Mouse (Mus musculus) c-Kit-positive CD71-positive TER-119-positive erythroid progenitor cells, embryonic 14.5 days (primary cell): Measurements from ENCODE around the gene Chd2.

Source experiments
- DNase-seq: peaks from one replicate; pipeline ENCODE4 v3.0.0-alpha.2; 2013; ENCODE audit warnings: low spot score

The Chd2 gene

GRCm38 (mm10) chr7:73402106-73402505 is 139.5 kb downstream of the Chd2 start:
- no peak for DNase-seq

DNA sequence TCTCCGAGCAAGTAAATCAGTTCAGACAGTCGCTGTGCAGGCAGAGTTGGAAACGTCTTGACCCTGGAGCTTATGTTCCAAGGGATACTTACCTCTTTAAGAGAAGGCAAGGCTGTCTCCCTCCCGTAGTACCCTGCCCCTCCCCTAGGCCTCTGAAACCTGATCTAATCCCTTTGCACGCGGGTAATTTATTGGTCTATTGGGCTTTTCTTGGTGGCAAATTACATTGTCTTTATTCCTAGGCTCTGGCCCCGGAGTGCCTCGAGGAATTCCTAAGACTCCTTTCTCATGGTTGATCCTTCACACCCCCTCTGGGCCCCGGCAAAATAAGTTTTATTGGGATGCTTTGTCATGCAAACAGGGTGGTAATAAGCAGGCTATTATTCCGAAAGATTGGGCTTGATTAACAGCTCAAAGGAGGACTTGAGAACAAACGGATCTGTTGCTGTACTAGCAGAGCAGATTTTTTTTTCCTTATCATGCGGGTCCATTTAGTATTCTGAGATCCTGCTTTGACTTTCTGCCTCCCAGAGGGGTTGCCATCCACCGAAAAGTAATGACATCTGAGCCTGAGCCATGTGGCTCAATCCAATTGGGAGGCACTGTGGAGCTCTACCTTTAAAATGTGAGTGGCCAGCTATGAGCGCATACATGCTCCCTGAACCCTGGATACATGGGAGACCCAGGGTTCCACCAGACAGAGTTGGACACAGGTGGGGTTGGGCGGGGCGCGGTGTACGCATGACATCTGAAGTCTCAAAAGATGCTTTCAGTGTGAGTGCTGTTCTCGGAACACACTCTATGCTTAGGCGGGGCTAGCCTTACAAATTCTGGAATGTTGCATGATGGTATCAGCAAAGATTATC is 141.3 kb downstream of the Chd2 start:
- DNase-seq = no peak

DNA sequence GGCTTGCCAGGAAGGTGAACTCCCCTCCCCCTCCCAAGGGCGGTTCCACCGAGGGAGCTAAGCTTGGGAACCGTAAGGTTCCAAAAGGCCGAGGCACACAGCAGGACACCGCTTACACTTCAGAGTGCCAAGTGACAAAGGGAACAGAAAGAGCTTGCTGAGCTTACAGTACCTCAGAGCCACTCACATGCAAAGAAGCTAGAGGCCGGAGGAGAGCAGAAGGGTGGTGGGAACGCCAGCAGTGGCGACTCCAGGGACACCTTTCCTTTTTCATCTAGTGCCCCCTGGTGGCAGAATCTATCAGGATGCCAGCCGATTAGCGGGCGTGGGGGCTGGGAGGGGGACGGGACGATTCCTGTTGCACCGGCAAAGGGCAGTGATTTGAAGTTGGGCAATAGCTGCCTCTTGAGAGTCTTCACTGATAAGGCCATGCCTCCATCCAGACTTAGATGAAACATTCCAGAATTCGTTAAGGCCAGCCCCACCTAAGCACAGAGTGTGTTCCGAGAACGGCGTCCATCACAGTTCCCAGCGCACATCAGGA is 142.1 kb downstream of the Chd2 start:
- peak; percentile 17 for DNase-seq

GRCm38 (mm10) chr7:73398806-73399442 is 142.7 kb downstream of the Chd2 start:
- DNase-seq = no peak

- peak; percentile 16 for DNase-seq
These were observed 143.3 kb downstream of the Chd2 start for GRCm38 (mm10) chr7:73398319-73398718.

DNA sequence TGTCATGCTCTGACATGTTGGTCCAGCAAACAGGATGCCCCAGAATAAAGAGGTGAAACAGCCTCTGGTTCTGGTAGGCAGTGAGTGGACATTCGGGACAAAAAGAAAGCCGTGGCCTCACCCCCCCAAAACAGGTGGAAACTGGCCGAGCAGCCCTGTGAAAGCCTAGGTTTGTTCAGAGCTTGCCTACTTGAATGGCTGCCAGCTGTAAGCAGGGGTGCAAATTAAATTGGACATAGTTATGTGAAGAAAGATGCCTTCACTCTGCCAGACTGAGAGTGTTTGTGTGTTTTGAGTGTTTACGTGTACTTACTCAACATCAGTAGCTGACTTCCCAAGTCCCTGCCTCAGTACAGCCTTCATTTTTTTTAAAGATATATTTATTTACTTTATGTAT is 147.6 kb downstream of the Chd2 start:
- no peak for DNase-seq

- no peak for DNase-seq
These were observed 148.2 kb downstream of the Chd2 start for GRCm38 (mm10) chr7:73393307-73394012.

DNA sequence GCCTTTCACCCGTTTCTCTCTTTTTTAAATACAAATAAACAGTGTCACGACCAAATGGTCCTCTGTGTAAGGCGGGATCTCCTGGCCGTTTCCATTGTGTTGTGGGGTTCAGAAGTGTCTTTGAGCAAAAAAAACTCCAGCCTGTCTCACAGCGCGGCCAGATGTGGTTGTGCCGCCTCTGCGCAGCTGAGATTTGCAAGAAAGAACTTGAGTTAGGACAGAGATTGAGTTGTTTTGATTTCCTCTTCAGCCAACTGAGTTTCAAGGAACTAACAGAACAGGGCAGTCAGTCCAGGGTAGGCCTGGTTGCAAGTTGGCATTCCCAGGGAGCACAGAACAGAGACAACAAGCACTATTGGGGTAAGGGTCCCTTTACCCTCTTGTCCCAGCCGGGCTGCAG is 149.3 kb downstream of the Chd2 start:
- DNase-seq = no peak

GRCm38 (mm10) chr7:73391518-73392321 is 149.9 kb downstream of the Chd2 start:
- no peak for DNase-seq

- DNase-seq = no peak
These were observed 150.6 kb downstream of the Chd2 start for GRCm38 (mm10) chr7:73391002-73391517.

DNA sequence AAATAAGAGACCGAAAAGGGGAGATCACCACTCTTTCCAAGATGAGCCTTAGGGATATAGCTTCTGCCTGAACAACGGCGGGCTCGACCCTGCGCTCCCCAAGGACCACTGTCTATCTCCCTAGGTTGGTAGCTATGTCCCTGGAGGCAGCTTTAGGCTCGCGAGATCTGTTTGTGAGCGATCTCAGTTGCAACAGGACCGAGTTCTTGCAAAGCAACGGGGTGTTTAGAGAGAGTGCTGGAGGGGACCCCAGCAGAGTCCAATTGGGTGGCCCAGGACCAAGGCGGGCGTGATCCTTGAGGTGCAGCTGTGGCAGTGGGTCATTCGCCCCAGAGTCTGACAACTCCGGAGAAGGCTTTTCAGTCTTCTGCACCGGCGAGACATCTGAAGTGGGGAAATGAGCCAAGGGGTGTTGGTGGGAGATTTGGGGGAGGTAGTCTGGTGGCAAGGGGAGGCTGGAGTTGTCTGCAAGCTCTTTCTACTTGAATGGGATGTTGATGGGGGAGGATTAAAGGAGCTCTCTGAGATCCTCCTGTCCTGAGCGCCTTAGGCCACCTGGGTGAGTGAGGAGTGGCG is 151.1 kb downstream of the Chd2 start:
- DNase-seq = no peak

DNA sequence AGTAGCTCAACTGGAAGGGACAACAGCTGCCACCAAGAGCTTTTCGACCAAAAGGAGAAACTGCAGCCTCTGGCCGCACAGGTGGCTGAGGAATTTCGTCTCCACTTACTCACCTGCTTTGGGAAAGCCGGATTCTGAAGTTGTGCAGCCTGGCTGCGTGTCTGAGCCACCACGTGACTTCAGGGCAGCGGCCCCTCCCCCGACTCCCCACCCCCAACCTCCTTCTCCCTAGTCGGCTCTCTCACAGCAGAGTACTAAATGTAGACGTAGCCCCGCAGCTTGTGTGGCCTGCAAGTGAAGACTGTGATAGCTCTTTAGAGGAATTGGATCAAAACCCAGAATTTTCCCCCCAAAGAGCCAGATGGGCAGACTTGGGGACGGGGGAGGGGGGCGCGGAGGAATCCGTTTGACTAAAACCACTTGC is 151.7 kb downstream of the Chd2 start:
- no peak for DNase-seq

GRCm38 (mm10) chr7:73389419-73389818 is 152.2 kb downstream of the Chd2 start:
- DNase-seq = no peak

GRCm38 (mm10) chr7:73388866-73389265 is 152.8 kb downstream of the Chd2 start:
- no peak for DNase-seq

DNA sequence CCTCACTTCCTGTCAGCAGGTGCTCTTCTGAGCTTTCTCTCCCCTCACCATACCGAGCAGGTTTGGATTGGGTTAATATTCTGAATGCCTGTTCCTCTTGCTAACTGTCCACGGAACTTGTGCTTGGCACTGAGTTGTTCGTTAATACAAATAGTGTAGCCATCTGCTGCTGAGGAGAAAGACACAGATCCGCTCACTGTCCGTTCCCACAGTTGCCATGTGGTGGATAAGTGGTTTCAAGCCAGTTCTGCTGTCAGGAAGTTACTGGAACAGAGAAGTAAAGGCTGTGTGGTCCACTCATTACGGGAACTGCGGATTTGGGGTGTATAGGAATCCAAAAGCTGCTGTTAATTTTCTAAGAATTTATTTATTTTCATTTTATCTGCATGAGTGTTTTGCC is 158.8 kb downstream of the Chd2 start:
- no peak for DNase-seq

- no peak for DNase-seq
These were observed 163.6 kb downstream of the Chd2 start for GRCm38 (mm10) chr7:73378034-73378433.

DNA sequence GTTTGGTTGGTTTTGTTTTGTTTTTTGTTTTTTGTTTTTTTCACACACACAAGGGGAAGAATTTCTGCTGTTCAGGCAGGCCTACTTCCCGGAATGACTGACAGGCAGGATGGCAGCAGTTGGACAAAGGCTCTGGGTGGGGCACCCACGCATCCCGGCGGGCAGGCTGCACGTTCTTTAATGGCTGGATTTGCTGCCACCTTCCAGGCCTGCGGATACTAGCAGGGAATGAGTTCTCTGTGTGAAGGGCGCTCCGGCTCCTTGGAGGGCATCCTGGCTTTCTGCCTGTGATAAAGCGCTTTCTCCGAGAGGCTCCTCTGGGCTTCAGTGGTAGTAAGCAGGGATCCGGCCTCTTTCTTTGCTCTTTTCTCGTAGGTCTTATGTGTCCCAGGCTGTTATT is 164.3 kb downstream of the Chd2 start:
- no peak for DNase-seq
